Mouse (Mus musculus) megakaryocyte, adult 5-6 weeks (primary cell): ENCODE results near the gene Slc34a3. TPM values are rescaled to one million over a fixed set of nuclear protein-coding genes. Genes with fewer than 3 reads are reported as not detected.

ENCODE experiments used
- ATAC-seq: 2 replicates; pipeline ENCODE4 v1.8.0; 2016; ENCODE audit warnings: mild to moderate bottlenecking, inconsistent platforms; ENCODE audit not compliant: poor library complexity, severe bottlenecking
- total RNA-seq, 2 experiments: library from RNA; stranded (forward) in 1 of 2; stranded (reverse) in 1 of 2; fragments of 153-499, 151-499 nt in 1 of 2; fragments of 221-1000, 200-1000 nt in 1 of 2; gene quantifications; 2 replicates each; pipeline versions ENCODE4 v1.2.3 to v1.2.4; 2015 to 2017

Gene Slc34a3
- total RNA-seq, 2 experiments from 2014 or later, result not detected

GRCm38 (mm10) chr2:25195211-25196156 lies 38.7 kb downstream of the Slc34a3 start:
- peak; percentile 41 for ATAC-seq

DNA sequence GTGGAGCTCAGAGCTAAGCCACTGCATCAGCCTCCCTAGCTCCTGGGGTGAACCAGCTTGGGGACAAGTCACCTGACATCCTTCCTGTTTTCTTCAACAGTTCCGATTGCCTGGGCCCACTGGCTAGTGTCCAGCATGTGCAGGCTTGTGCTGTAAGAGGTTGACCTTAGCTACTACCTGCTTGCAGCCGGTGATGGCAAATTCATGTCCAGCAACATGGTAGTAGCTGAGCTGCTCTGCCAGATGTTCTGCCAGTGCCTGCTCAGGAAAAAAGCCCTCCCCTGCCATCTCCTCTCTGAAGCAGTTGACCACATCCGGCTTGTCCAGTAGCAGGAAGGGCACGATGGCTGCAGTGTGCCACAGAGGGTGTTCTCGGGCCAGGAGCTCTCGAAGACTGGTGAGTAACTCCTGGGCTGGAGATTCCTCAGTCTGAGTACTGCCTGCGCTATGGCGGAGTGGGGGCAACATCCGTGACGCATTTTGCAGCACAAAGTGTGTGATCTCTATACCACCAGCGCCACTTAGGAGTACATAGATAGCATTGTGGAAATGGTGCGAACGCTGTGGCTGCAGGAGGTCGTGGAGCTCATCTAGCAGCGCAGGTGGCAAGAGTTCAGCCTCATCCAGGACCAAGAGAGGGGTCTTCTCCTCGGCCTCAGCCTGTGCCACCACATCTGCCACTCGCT lies 39.5 kb downstream of the Slc34a3 start:
- ATAC-seq, result peak; percentile 51

DNA sequence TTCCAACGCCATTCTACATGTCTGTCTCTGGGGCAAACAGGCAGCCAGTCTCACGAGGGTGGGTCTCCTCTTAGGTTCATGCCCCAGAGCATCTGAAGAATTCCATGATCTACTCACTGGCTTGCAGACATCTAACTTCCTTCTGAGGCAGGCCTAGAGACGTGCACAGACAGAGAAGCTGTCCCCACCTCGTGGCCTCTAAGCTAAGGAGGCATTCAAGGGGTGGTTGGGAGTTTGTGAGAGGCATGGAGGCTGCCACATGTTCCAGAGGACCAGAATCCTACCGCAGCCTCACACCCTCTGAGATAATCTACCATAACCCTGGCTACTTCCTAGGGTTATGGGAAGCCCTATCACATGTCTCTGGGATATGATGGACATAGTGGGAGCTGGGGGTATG lies 40.2 kb downstream of the Slc34a3 start:
- ATAC-seq, result no peak

DNA sequence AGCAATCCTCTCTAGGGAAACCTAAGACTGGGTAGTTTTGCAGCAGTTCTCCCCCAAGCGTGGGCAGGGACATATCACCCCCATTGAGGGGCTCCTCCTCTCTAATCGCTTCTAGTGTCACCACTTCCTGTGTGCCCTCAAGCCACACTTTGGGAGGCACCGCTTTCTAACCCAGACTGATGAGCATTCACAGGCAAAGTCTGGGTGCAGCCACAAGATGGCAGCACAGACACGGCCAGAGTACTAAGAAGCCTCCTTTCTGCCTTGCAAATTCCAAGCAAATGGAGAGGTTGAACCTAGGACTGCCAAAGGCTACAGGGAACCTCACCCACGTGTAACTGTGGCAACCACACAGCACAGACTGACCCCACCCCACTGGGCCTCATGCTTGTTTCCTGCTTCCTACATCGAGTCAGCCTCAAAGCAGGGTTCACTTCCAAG lies 40.8 kb downstream of the Slc34a3 start:
- peak; percentile 44 for ATAC-seq

GRCm38 (mm10) chr2:25187841-25188240 lies 46.3 kb downstream of the Slc34a3 start:
- ATAC-seq, result no peak

- no peak for ATAC-seq
Measured at GRCm38 (mm10) chr2:25186575-25186930, 47.6 kb downstream of the Slc34a3 start.

DNA sequence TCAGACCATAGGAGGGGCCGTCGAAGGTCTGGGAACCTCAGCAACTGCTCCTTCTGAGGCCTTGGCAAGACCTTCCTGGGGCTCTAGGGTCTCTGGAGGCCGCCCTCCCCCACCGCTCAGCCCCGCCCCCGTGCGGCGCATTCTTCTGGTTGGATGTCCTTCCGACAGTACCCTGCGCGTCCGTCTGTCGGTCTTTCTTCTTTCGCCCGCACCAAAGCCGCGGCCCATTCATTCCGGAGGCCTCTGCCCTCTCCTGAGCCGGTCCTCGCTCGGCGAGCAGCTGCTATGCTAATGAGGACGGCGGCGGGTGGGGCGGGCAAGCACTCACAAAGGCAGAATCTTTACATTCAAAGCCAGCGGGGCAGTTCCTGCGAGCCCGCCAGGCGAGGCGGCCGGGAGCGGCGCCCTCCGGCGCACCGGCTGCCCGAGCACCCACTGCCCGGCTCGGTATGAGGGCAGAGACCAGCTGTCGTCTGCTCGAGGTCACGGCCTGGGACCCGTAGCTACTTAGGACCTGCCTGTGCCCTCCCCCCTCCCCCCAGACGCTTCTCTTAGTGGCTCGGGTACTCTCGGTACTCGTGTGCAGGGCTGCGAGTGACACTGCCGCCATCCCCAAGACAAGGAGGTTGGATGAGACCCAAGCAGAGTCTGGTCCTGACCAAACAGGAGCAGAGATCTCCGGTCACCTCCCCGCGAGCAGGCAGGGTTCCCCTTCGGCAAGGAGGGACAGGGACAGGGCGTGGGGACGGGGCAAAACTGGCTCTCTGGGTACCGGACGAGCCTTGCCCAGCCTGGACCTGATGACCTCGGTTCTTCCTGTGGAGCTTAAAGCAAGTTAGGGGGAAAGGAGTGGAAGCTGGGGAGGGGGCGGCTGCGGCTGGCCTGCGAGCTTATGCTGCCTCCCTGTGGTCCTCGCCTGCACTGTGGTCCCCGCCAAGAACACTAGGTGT lies 48.3 kb downstream of the Slc34a3 start:
- peak; percentile 33 for ATAC-seq

DNA sequence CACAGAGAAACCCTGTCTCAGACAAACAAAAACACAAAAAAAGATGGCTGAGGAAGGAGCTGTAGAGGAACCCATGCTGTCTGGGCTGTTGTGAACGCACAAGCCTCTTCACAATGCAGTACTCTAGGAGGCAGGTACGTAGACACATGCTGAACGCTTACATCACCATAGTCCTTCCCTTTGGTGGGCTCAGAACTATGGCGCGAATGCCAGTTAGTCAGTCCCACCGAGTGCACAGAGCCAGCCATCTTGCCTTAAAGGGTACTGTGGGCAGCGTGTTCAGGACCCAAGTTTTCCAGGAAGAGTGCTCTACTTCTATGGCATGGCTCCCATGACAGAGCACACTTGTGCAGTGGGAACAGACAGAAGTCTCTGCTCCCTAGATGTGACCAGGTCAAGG lies 49.7 kb downstream of the Slc34a3 start:
- ATAC-seq, result no peak

DNA sequence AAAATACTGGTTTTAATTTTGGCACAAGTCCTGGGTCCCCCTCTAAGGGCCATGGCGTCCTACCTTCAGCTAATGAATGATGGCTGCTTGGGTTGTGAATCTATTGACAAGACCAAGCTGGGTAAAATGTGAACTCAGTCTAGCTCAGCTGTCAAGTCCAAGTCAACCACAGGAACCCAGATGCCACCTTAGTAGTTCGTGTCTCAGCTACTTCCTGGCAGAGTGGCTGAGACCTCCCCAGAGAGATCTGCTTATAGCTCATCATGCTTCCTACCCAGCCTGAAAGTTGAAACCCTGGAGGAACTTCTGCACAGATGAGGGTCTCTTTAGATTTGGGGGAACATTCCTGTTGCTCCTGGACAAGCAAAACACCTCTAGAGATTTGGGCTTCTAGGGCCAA lies 50.8 kb downstream of the Slc34a3 start:
- no peak for ATAC-seq

GRCm38 (mm10) chr2:25182664-25183063 lies 51.5 kb downstream of the Slc34a3 start:
- ATAC-seq, result no peak

GRCm38 (mm10) chr2:25181891-25182397 lies 52.2 kb downstream of the Slc34a3 start:
- no peak for ATAC-seq

- peak; percentile 37 for ATAC-seq
Measured at GRCm38 (mm10) chr2:25180973-25181890, 52.9 kb downstream of the Slc34a3 start.

GRCm38 (mm10) chr2:25180478-25180903 lies 53.7 kb downstream of the Slc34a3 start, which contains the start of gene Nrarp:
TSS of gene Nrarp (plus strand) at chr2:25180758.
- ATAC-seq, result peak; percentile 88

GRCm38 (mm10) chr2:25179566-25180217 lies 54.5 kb downstream of the Slc34a3 start:
- ATAC-seq, result no peak

Other genes starting within 250 kb of the Slc34a3 start
Only the 30 nearest of the 31 such genes appear.
- gene Nsmf, start 180.0 kb downstream of the Slc34a3 start, total RNA-seq (2015), result 6.0 and 6.9 TPM in 2 replicates
- 6.4 and 10.8 TPM in 2 replicates for gene Nsmf, start 180.0 kb downstream of the Slc34a3 start, total RNA-seq (2017)
- gene Entpd8, start 154.1 kb downstream of the Slc34a3 start, total RNA-seq (2015), result not detected in 2 replicates
- not detected in 2 replicates for gene Entpd8, start 154.1 kb downstream of the Slc34a3 start, total RNA-seq (2017)
- not detected in 2 replicates for gene Noxa1, start 139.2 kb downstream of the Slc34a3 start, total RNA-seq (2015)
- not detected in 2 replicates for gene Noxa1, start 139.2 kb downstream of the Slc34a3 start, total RNA-seq (2017)
- 1.1 TPM in 1 of 2 replicates, not detected in the other for gene Nrarp, start 53.6 kb downstream of the Slc34a3 start, total RNA-seq (2015)
- gene Nrarp, start 53.6 kb downstream of the Slc34a3 start, total RNA-seq (2017), result 0.22 and 0.28 TPM in 2 replicates
- gene Tor4a, start 37.5 kb downstream of the Slc34a3 start, total RNA-seq (2015), result 17.4 and 19.7 TPM in 2 replicates
- 25.1 and 29.6 TPM in 2 replicates for gene Tor4a, start 37.5 kb downstream of the Slc34a3 start, total RNA-seq (2017)
- gene Nelfb, start 22.9 kb downstream of the Slc34a3 start, total RNA-seq (2015), result 21.4 and 23.8 TPM in 2 replicates
- 30.1 and 36.5 TPM in 2 replicates for gene Nelfb, start 22.9 kb downstream of the Slc34a3 start, total RNA-seq (2017)
- gene Stpg3, start 19.7 kb downstream of the Slc34a3 start, total RNA-seq (2015), result not detected in 2 replicates
- gene Stpg3, start 19.7 kb downstream of the Slc34a3 start, total RNA-seq (2017), result not detected in 2 replicates
- 0.20 and 0.57 TPM in 2 replicates for gene Fam166a, start 15.6 kb downstream of the Slc34a3 start, total RNA-seq (2015)
- gene Fam166a, start 15.6 kb downstream of the Slc34a3 start, total RNA-seq (2017), result not detected in 2 replicates
- gene Tubb4b, start 9.7 kb downstream of the Slc34a3 start, total RNA-seq (2015), result 269 and 285 TPM in 2 replicates
- 371 and 385 TPM in 2 replicates for gene Tubb4b, start 9.7 kb downstream of the Slc34a3 start, total RNA-seq (2017)
- gene Rnf224, start 2.4 kb upstream of the Slc34a3 start, total RNA-seq (2015), result not detected in 2 replicates
- not detected in 2 replicates for gene Rnf224, start 2.4 kb upstream of the Slc34a3 start, total RNA-seq (2017)
- 0.14 TPM in 1 of 2 replicates, not detected in the other for gene Rnf208, start 7.9 kb upstream of the Slc34a3 start, total RNA-seq (2015)
- not detected in 2 replicates for gene Rnf208, start 7.9 kb upstream of the Slc34a3 start, total RNA-seq (2017)
- gene Cysrt1, start 8.1 kb upstream of the Slc34a3 start, total RNA-seq (2015), result not detected in 2 replicates
- gene Cysrt1, start 8.1 kb upstream of the Slc34a3 start, total RNA-seq (2017), result not detected in 2 replicates
- gene AL732309.1, start 12.5 kb upstream of the Slc34a3 start, total RNA-seq (2015), result 4.7 TPM in 2 replicates
- gene AL732309.1, start 12.5 kb upstream of the Slc34a3 start, total RNA-seq (2017), result 1.7 TPM in 1 of 2 replicates, not detected in the other
- 8.4 and 13.1 TPM in 2 replicates for gene Tmem203, start 21.1 kb upstream of the Slc34a3 start, total RNA-seq (2015)
- 7.4 and 10.9 TPM in 2 replicates for gene Tmem203, start 21.1 kb upstream of the Slc34a3 start, total RNA-seq (2017)
- 7.5 and 10.5 TPM in 2 replicates for gene Tprn, start 28.3 kb upstream of the Slc34a3 start, total RNA-seq (2015)
- gene Tprn, start 28.3 kb upstream of the Slc34a3 start, total RNA-seq (2017), result 5.2 and 6.0 TPM in 2 replicates
- gene Ssna1, start 38.1 kb upstream of the Slc34a3 start, total RNA-seq (2015), result 159 TPM in 2 replicates
- gene Ssna1, start 38.1 kb upstream of the Slc34a3 start, total RNA-seq (2017), result 61.1 and 86.0 TPM in 2 replicates
- 28.9 and 40.5 TPM in 2 replicates for gene Anapc2, start 38.1 kb upstream of the Slc34a3 start, total RNA-seq (2015)
- gene Anapc2, start 38.1 kb upstream of the Slc34a3 start, total RNA-seq (2017), result 25.1 and 32.1 TPM in 2 replicates
- gene Tmem210, start 53.8 kb upstream of the Slc34a3 start, total RNA-seq (2015), result not detected in 2 replicates
- gene Tmem210, start 53.8 kb upstream of the Slc34a3 start, total RNA-seq (2017), result not detected in 2 replicates
- gene Lrrc26, start 55.6 kb upstream of the Slc34a3 start, total RNA-seq (2015), result not detected in 2 replicates
- gene Lrrc26, start 55.6 kb upstream of the Slc34a3 start, total RNA-seq (2017), result not detected in 2 replicates
- gene Grin1, start 84.8 kb upstream of the Slc34a3 start, total RNA-seq (2015), result not detected in 2 replicates
- not detected in 2 replicates for gene Grin1, start 84.8 kb upstream of the Slc34a3 start, total RNA-seq (2017)
- gene Man1b1, start 98.0 kb upstream of the Slc34a3 start, total RNA-seq (2015), result 14.8 TPM in 2 replicates
- gene Man1b1, start 98.0 kb upstream of the Slc34a3 start, total RNA-seq (2017), result 36.8 and 40.8 TPM in 2 replicates
- gene Dpp7, start 122.0 kb upstream of the Slc34a3 start, total RNA-seq (2015), result 25.1 and 30.5 TPM in 2 replicates
- gene Dpp7, start 122.0 kb upstream of the Slc34a3 start, total RNA-seq (2017), result 27.8 and 50.7 TPM in 2 replicates
- 34.4 and 36.0 TPM in 2 replicates for gene Uap1l1, start 131.3 kb upstream of the Slc34a3 start, total RNA-seq (2015)
- gene Uap1l1, start 131.3 kb upstream of the Slc34a3 start, total RNA-seq (2017), result 11.0 and 12.6 TPM in 2 replicates
- 4.9 and 5.5 TPM in 2 replicates for gene Sapcd2, start 138.0 kb upstream of the Slc34a3 start, total RNA-seq (2015)
- 3.6 and 4.6 TPM in 2 replicates for gene Sapcd2, start 138.0 kb upstream of the Slc34a3 start, total RNA-seq (2017)
- not detected in 2 replicates for gene Entpd2, start 161.5 kb upstream of the Slc34a3 start, total RNA-seq (2015)
- gene Entpd2, start 161.5 kb upstream of the Slc34a3 start, total RNA-seq (2017), result not detected in 2 replicates
- not detected in 2 replicates for gene Npdc1, start 165.0 kb upstream of the Slc34a3 start, total RNA-seq (2015)
- not detected in 2 replicates for gene Npdc1, start 165.0 kb upstream of the Slc34a3 start, total RNA-seq (2017)
- 10.1 and 11.6 TPM in 2 replicates for gene Fut7, start 188.9 kb upstream of the Slc34a3 start, total RNA-seq (2015)
- 20.4 and 21.5 TPM in 2 replicates for gene Fut7, start 188.9 kb upstream of the Slc34a3 start, total RNA-seq (2017)
- gene Abca2, start 194.3 kb upstream of the Slc34a3 start, total RNA-seq (2015), result 25.5 and 33.3 TPM in 2 replicates
- gene Abca2, start 194.3 kb upstream of the Slc34a3 start, total RNA-seq (2017), result 12.0 and 13.0 TPM in 2 replicates
- not detected in 2 replicates for gene Clic3, start 222.5 kb upstream of the Slc34a3 start, total RNA-seq (2015)
- not detected in 2 replicates for gene Clic3, start 222.5 kb upstream of the Slc34a3 start, total RNA-seq (2017)
- 36.3 and 36.5 TPM in 2 replicates for gene Paxx, start 226.7 kb upstream of the Slc34a3 start, total RNA-seq (2015)
- 25.7 and 29.6 TPM in 2 replicates for gene Paxx, start 226.7 kb upstream of the Slc34a3 start, total RNA-seq (2017)